Comparison of ENCODE assay signal across 19 mouse cellular contexts in the genomic region with DNA sequence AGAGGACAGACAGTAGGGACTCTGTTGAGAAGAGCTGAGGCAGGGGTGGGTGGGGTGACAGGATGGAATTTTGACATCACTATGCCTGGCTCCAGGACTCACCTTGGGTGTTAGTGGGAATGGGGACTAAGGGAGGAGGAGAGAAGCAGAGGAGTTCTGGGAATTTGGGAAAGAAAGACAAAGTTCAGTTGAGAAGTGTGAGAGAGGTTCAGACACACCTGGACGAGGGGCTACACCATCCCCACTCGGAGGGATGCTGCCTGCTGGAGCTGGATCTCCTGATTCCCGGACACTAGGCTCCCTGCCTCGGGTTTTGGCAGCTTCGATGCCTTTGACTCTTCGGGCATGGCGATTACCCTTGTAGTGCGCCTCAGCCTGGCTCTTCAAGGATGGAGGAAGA. TPM values are rescaled to one million over a fixed set of nuclear protein-coding genes. Genes with fewer than 3 reads are reported as not detected.
DNase-seq lines count a peak whose midpoint lies in the region; ATAC-seq and TF ChIP-seq lines count a peak whose summit lies in the region.
"Had no signal": no experiment of that assay in that cellular context is flagged by ENCODE, and none has a peak within 500 bp of the region (broad histone marks: within the 10 kb centered on the region; RNA-seq: fewer than 3 reads in every experiment).

No protein-coding gene starts in this region.

- TF ChIP-seq EP300 in heart, adult 2 months (IDR thresholded peaks at IDR 0.05; ENCODE audit: insufficient read depth, low read depth, low read length): no peak
- no peak for TF ChIP-seq EP300 in lung, postnatal 0 days (IDR thresholded peaks at IDR 0.05)

- no peak overlapping the region for H3K4me3 ChIP-seq in heart, adult 2 months
- no peak overlapping the region for H3K4me3 ChIP-seq in hindbrain, embryonic 12.5 days
- H3K4me3 ChIP-seq in hindbrain, embryonic 10.5 days: no peak overlapping the region
- H3K4me3 ChIP-seq in E14TG2a.4 (replicated peaks; ENCODE audit: low read length): peak overlapping the region; percentile 20
- no peak overlapping the region for H3K4me3 ChIP-seq in hindbrain, embryonic 15.5 days
- H3K4me3 ChIP-seq in lung, postnatal 0 days (ENCODE audit: low read depth, low read length): no peak overlapping the region
- H3K4me3 ChIP-seq: forebrain, embryonic 15.5 days; neural tube, embryonic 12.5 days had no signal

- H3K79me2 ChIP-seq in heart, adult 2 months (replicated peaks; ENCODE audit: control insufficient read depth, insufficient read depth, low read length): no peaks in the 10 kb centered on the region

- intact Hi-C loops in heart, adult 2 months (cut with DNase I): no loop called here
- intact Hi-C loops in heart, postnatal 10 days (cut with DNase I): loop anchor here (10.0 kb wide), 1 partner anchor 333 kb away; no protein-coding TSS in a partner anchor

- no peak for TF ChIP-seq CTCF in heart, adult 2 months (IDR thresholded peaks at IDR 0.05)
- TF ChIP-seq CTCF in E14TG2a.4 (conservative IDR thresholded peaks at IDR 0.05; ENCODE audit: low read length): no peak
- no peak for TF ChIP-seq CTCF in lung, postnatal 0 days (IDR thresholded peaks at IDR 0.05)

- H3K27me3 ChIP-seq in heart, adult 2 months (ENCODE audit: control insufficient read depth, insufficient read depth, low read length): no peaks in the 10 kb centered on the region
- no peaks in the 10 kb centered on the region for H3K27me3 ChIP-seq in hindbrain, embryonic 12.5 days
- H3K27me3 ChIP-seq in hindbrain, embryonic 10.5 days (ENCODE audit: insufficient read depth, poor library complexity, severe bottlenecking): peaks cover 5% of the 10 kb centered on the region; the same call in 1 of the 2 replicates
- peaks cover 18% of the 10 kb centered on the region for H3K27me3 ChIP-seq in E14TG2a.4 (ENCODE audit: insufficient read depth, low read length)
- no peaks in the 10 kb centered on the region for H3K27me3 ChIP-seq in hindbrain, embryonic 15.5 days
- no peaks in the 10 kb centered on the region for H3K27me3 ChIP-seq in lung, postnatal 0 days (replicated peaks; ENCODE audit: insufficient read depth, low read length)
- H3K27me3 ChIP-seq: forebrain, embryonic 15.5 days; neural tube, embryonic 12.5 days had no signal

- no peaks in the 10 kb centered on the region for H3K36me3 ChIP-seq in heart, adult 2 months (ENCODE audit: control insufficient read depth, insufficient read depth, low read length)
- peaks cover 46% of the 10 kb centered on the region for H3K36me3 ChIP-seq in hindbrain, embryonic 12.5 days
- peaks cover 63% of the 10 kb centered on the region for H3K36me3 ChIP-seq in hindbrain, embryonic 10.5 days
- H3K36me3 ChIP-seq in E14TG2a.4 (ENCODE audit: insufficient read depth, low read length): peaks cover 52% of the 10 kb centered on the region
- H3K36me3 ChIP-seq in hindbrain, embryonic 15.5 days: peaks cover 30% of the 10 kb centered on the region
- H3K36me3 ChIP-seq in lung, postnatal 0 days (ENCODE audit: insufficient read depth, low read length): no peaks in the 10 kb centered on the region

- no peak for DNase-seq in heart, adult 2 months
- DNase-seq in heart, postnatal 10 days: no peak
- DNase-seq in hindbrain, embryonic 10.5 days (ENCODE audit: low spot score): no peak
- DNase-seq in thymus, postnatal 36 days: no peak
- no peak for DNase-seq in lung, postnatal 0 days (ENCODE audit: low spot score)
- DNase-seq: cerebellum, postnatal 14 days; embryo, embryonic 11 days; kidney, adult 11 months; kidney, postnatal 14 days; right cerebral cortex, postnatal 14 days; thymus, postnatal 25 days had no signal

- WGBS in heart, adult 2 months: 80% methylated on average over 8 of the region's 8 CpGs
- WGBS in hindbrain, embryonic 12.5 days: 89% methylated on average over 8 of the region's 8 CpGs
- 90% methylated on average over 8 of the region's 8 CpGs for WGBS in hindbrain, embryonic 10.5 days
- WGBS in hindbrain, embryonic 15.5 days: 89% methylated on average over 8 of the region's 8 CpGs
- WGBS in lung, postnatal 0 days: 90% methylated on average over 8 of the region's 8 CpGs

- H3K4me2 ChIP-seq in hindbrain, embryonic 12.5 days (replicated peaks): no peak overlapping the region
- H3K4me2 ChIP-seq in hindbrain, embryonic 15.5 days: no peak overlapping the region
- H3K4me2 ChIP-seq in lung, postnatal 0 days (replicated peaks; ENCODE audit: low read depth, low read length): no peak overlapping the region
- H3K4me2 ChIP-seq: forebrain, embryonic 15.5 days; neural tube, embryonic 12.5 days had no signal

- H3K9me3 ChIP-seq in hindbrain, embryonic 12.5 days (replicated peaks): no peaks in the 10 kb centered on the region
- H3K9me3 ChIP-seq in hindbrain, embryonic 10.5 days: no peaks in the 10 kb centered on the region
- no peaks in the 10 kb centered on the region for H3K9me3 ChIP-seq in E14TG2a.4 (ENCODE audit: low read length)
- no peaks in the 10 kb centered on the region for H3K9me3 ChIP-seq in hindbrain, embryonic 15.5 days
- no peaks in the 10 kb centered on the region for H3K9me3 ChIP-seq in lung, postnatal 0 days (ENCODE audit: low read length)
- H3K9me3 ChIP-seq: forebrain, embryonic 15.5 days; neural tube, embryonic 12.5 days had no signal

- H3K27ac ChIP-seq in heart, adult 2 months: peak overlapping the region; percentile 74
- 0 out of 2 replicates have a peak overlapping the region, but pooled peaks have one; percentile 12 for H3K27ac ChIP-seq in hindbrain, embryonic 12.5 days
- H3K27ac ChIP-seq in hindbrain, embryonic 10.5 days: no peak overlapping the region
- H3K27ac ChIP-seq in hindbrain, embryonic 15.5 days (replicated peaks): 0 out of 2 replicates have a peak overlapping the region, but pooled peaks have one; percentile 2
- H3K27ac ChIP-seq in lung, postnatal 0 days (ENCODE audit: low read length): no peak overlapping the region
- H3K27ac ChIP-seq: forebrain, embryonic 15.5 days; liver, embryonic 14.5 days; neural tube, embryonic 12.5 days had no signal

- no peak overlapping the region for H3K9ac ChIP-seq in heart, adult 2 months (ENCODE audit: low read depth, low read length)
- no peak overlapping the region for H3K9ac ChIP-seq in hindbrain, embryonic 12.5 days
- no peak overlapping the region for H3K9ac ChIP-seq in hindbrain, embryonic 15.5 days
- no peak overlapping the region for H3K9ac ChIP-seq in lung, postnatal 0 days (replicated peaks; ENCODE audit: low read depth)
- H3K9ac ChIP-seq: forebrain, embryonic 15.5 days; liver, embryonic 14.5 days; neural tube, embryonic 12.5 days had no signal

- peaks cover 6% of the 10 kb centered on the region for H3K4me1 ChIP-seq in heart, adult 2 months (ENCODE audit: control insufficient read depth, insufficient read depth, low read length)
- H3K4me1 ChIP-seq in hindbrain, embryonic 12.5 days: peaks cover 50% of the 10 kb centered on the region
- H3K4me1 ChIP-seq in hindbrain, embryonic 10.5 days (replicated peaks): peaks cover 67% of the 10 kb centered on the region
- H3K4me1 ChIP-seq in E14TG2a.4 (replicated peaks; ENCODE audit: low read depth, low read length): peaks cover 89% of the 10 kb centered on the region
- H3K4me1 ChIP-seq in hindbrain, embryonic 15.5 days (replicated peaks): peaks cover 56% of the 10 kb centered on the region
- peaks cover 14% of the 10 kb centered on the region; the same call in 1 of the 2 replicates for H3K4me1 ChIP-seq in lung, postnatal 0 days (ENCODE audit: insufficient read depth, low read depth, low read length)

- no peak for ATAC-seq in hindbrain, embryonic 12.5 days (ENCODE audit: low FRiP score)
- no peak for ATAC-seq in hindbrain, embryonic 15.5 days (ENCODE audit: low FRiP score, low read depth)
- no peak for ATAC-seq in lung, postnatal 0 days
- ATAC-seq: forebrain, embryonic 15.5 days had no signal

- no peak for TF ChIP-seq POLR2A in heart, adult 2 months (IDR thresholded peaks at IDR 0.05; ENCODE audit: insufficient read depth, low read depth, low read length)

RNA-seq across cellular contexts. Expression of a gene that starts 7.3 kb away (rescaled TPM):
- total RNA-seq in heart, adult 2 months (2021): not detected
- polyA plus RNA-seq in heart, adult 2 months (2012; rRNA removed): 0.06 TPM in 1 of 2 replicates, not detected in the other
- not detected for total RNA-seq in heart, postnatal 10 days (2021)
- 0.36 and 0.51 TPM in 2 replicates for polyA plus RNA-seq in hindbrain, embryonic 12.5 days (2016; fragmentation: Nextera tagmentation; extraction: Ambion mirVana)
- 0.31 and 0.36 TPM in 2 replicates for polyA plus RNA-seq in hindbrain, embryonic 10.5 days (2016; fragmentation: Nextera tagmentation; extraction: Ambion mirVana)
- polyA plus RNA-seq in hindbrain, embryonic 15.5 days (2015; fragmentation: Nextera tagmentation; extraction: Ambion mirVana): 0.41 and 0.44 TPM in 2 replicates
- polyA plus RNA-seq in lung, postnatal 0 days (2015; fragmentation: Nextera tagmentation; extraction: Ambion mirVana): 0.67 and 2.2 TPM in 2 replicates
- total RNA-seq: adrenal gland, postnatal 4 days had no signal

RNA-seq across cellular contexts. Expression of a gene that starts 22.2 kb away (rescaled TPM):
- 10 to 100 TPM; 10.1 to 10.4 TPM for total RNA-seq in heart, adult 2 months (2021)
- polyA plus RNA-seq in heart, adult 2 months (2012; rRNA removed): 7.3 and 12.0 TPM in 2 replicates
- total RNA-seq in heart, postnatal 10 days (2021): 10 to 100 TPM; 24.3 to 26.2 TPM
- 20.5 and 23.8 TPM in 2 replicates for polyA plus RNA-seq in hindbrain, embryonic 12.5 days (2016; fragmentation: Nextera tagmentation; extraction: Ambion mirVana)
- polyA plus RNA-seq in hindbrain, embryonic 10.5 days (2016; fragmentation: Nextera tagmentation; extraction: Ambion mirVana): 24.9 and 26.3 TPM in 2 replicates
- 22.6 and 26.6 TPM in 2 replicates for polyA plus RNA-seq in hindbrain, embryonic 15.5 days (2015; fragmentation: Nextera tagmentation; extraction: Ambion mirVana)
- polyA plus RNA-seq in lung, postnatal 0 days (2015; fragmentation: Nextera tagmentation; extraction: Ambion mirVana): 5.0 and 6.5 TPM in 2 replicates

RNA-seq across cellular contexts. Expression of a gene that starts 45.2 kb away (rescaled TPM):
- total RNA-seq in heart, adult 2 months (2021): 10 to 100 TPM; 50.2 to 55.2 TPM
- polyA plus RNA-seq in heart, adult 2 months (2012; rRNA removed): 58.7 and 96.8 TPM in 2 replicates
- 10 to 100 TPM; 81.2 to 83.3 TPM for total RNA-seq in heart, postnatal 10 days (2021)
- 235 and 247 TPM in 2 replicates for polyA plus RNA-seq in hindbrain, embryonic 12.5 days (2016; fragmentation: Nextera tagmentation; extraction: Ambion mirVana)
- polyA plus RNA-seq in hindbrain, embryonic 10.5 days (2016; fragmentation: Nextera tagmentation; extraction: Ambion mirVana): 288 and 299 TPM in 2 replicates
- 200 and 208 TPM in 2 replicates for polyA plus RNA-seq in hindbrain, embryonic 15.5 days (2015; fragmentation: Nextera tagmentation; extraction: Ambion mirVana)
- polyA plus RNA-seq in lung, postnatal 0 days (2015; fragmentation: Nextera tagmentation; extraction: Ambion mirVana): 162 and 163 TPM in 2 replicates

RNA-seq across cellular contexts. Expression of a gene that starts 48.8 kb away (rescaled TPM):
- total RNA-seq in heart, adult 2 months (2021): 10 to 100 TPM; 36.4 to 36.7 TPM
- 38.6 and 44.6 TPM in 2 replicates for polyA plus RNA-seq in heart, adult 2 months (2012; rRNA removed)
- 100 to 1,000 TPM in 1 of 2 experiments, 10 to 100 TPM in 1; 89.4 to 101 TPM for total RNA-seq in heart, postnatal 10 days (2021)
- 26.8 and 27.0 TPM in 2 replicates for polyA plus RNA-seq in hindbrain, embryonic 12.5 days (2016; fragmentation: Nextera tagmentation; extraction: Ambion mirVana)
- 23.5 and 23.8 TPM in 2 replicates for polyA plus RNA-seq in hindbrain, embryonic 10.5 days (2016; fragmentation: Nextera tagmentation; extraction: Ambion mirVana)
- polyA plus RNA-seq in hindbrain, embryonic 15.5 days (2015; fragmentation: Nextera tagmentation; extraction: Ambion mirVana): 7.4 and 7.9 TPM in 2 replicates
- 30.0 and 31.2 TPM in 2 replicates for polyA plus RNA-seq in lung, postnatal 0 days (2015; fragmentation: Nextera tagmentation; extraction: Ambion mirVana)

RNA-seq across cellular contexts. Expression of a gene that starts 59.5 kb away (rescaled TPM):
- 1 to 10 TPM in 1 of 2 experiments, under 1 TPM in 1; 0.86 to 2.0 TPM for total RNA-seq in heart, adult 2 months (2021)
- polyA plus RNA-seq in heart, adult 2 months (2012; rRNA removed): 1.6 and 1.9 TPM in 2 replicates
- 1 to 10 TPM in 1 of 2 experiments, under 1 TPM in 1; 0.30 to 1.0 TPM for total RNA-seq in heart, postnatal 10 days (2021)
- polyA plus RNA-seq in hindbrain, embryonic 12.5 days (2016; fragmentation: Nextera tagmentation; extraction: Ambion mirVana): 5.1 and 5.4 TPM in 2 replicates
- 7.3 and 8.5 TPM in 2 replicates for polyA plus RNA-seq in hindbrain, embryonic 10.5 days (2016; fragmentation: Nextera tagmentation; extraction: Ambion mirVana)
- polyA plus RNA-seq in hindbrain, embryonic 15.5 days (2015; fragmentation: Nextera tagmentation; extraction: Ambion mirVana): 0.58 and 0.89 TPM in 2 replicates
- polyA plus RNA-seq in lung, postnatal 0 days (2015; fragmentation: Nextera tagmentation; extraction: Ambion mirVana): 10.5 and 11.2 TPM in 2 replicates
- total RNA-seq: layer of hippocampus, adult 8-10 months had no signal

Comparison
In these comparisons a context has a peak if more than half of its experiments do, and no peak if none do; other contexts are left out.
1. H3K27ac ChIP-seq: peak in heart, adult 2 months (single experiment), hindbrain, embryonic 12.5 days (single experiment) and hindbrain, embryonic 15.5 days (single experiment); none in hindbrain, embryonic 10.5 days (single experiment) and lung, postnatal 0 days (single experiment).